Mouse (Mus musculus): ENCODE results near the gene Itga1. TPM values are rescaled to one million over a fixed set of nuclear protein-coding genes. Genes with fewer than 3 reads are reported as not detected.

Itga1 gene
- polyA plus RNA-seq, 1 experiment from 2014 or later, result 29.6 TPM

GRCm38 (mm10) chr13:115078997-115079685, 22.6 kb downstream of the Itga1 start:
- 74% methylated on average over 6 of the region's 6 CpGs for WGBS
- H3K9me3 ChIP-seq (replicated peaks; ENCODE audit: control insufficient read depth, low read length), result no peaks in the 10 kb centered on the region
- no peak overlapping the region for H3K4me3 ChIP-seq (replicated peaks; ENCODE audit: low read length)
- no peak overlapping the region for H3K9ac ChIP-seq (ENCODE audit: low read length)
- no peak overlapping the region for H3K4me2 ChIP-seq (ENCODE audit: low read depth, low read length)
- H3K36me3 ChIP-seq (ENCODE audit: control insufficient read depth, insufficient read depth, low read length), result no peaks in the 10 kb centered on the region
- ATAC-seq (ENCODE audit: insufficient read depth, low FRiP score), result no peak
- H3K4me1 ChIP-seq (ENCODE audit: control insufficient read depth, insufficient read depth, low read length), result peaks cover 8% of the 10 kb centered on the region; the same call in 1 of the 2 replicates
- no peak overlapping the region for H3K27ac ChIP-seq (ENCODE audit: low read length)
- no peaks in the 10 kb centered on the region for H3K27me3 ChIP-seq (ENCODE audit: control insufficient read depth, insufficient read depth, low read length)

- H3K9ac ChIP-seq (ENCODE audit: low read length), result no peak overlapping the region
- H3K4me1 ChIP-seq (ENCODE audit: control insufficient read depth, insufficient read depth, low read length), result peaks cover 8% of the 10 kb centered on the region; the same call in 1 of the 2 replicates
- no peaks in the 10 kb centered on the region for H3K9me3 ChIP-seq (replicated peaks; ENCODE audit: control insufficient read depth, low read length)
- ATAC-seq (ENCODE audit: insufficient read depth, low FRiP score), result no peak
- WGBS, result 70% methylated on average over 9 of the region's 9 CpGs
- H3K4me2 ChIP-seq (ENCODE audit: low read depth, low read length), result no peak overlapping the region
- H3K27me3 ChIP-seq (ENCODE audit: control insufficient read depth, insufficient read depth, low read length), result no peaks in the 10 kb centered on the region
- no peak overlapping the region for H3K4me3 ChIP-seq (replicated peaks; ENCODE audit: low read length)
- no peaks in the 10 kb centered on the region for H3K36me3 ChIP-seq (ENCODE audit: control insufficient read depth, insufficient read depth, low read length)
- no peak overlapping the region for H3K27ac ChIP-seq (ENCODE audit: low read length)
Observed at GRCm38 (mm10) chr13:115077346-115078134, 24.2 kb downstream of the Itga1 start.

DNA sequence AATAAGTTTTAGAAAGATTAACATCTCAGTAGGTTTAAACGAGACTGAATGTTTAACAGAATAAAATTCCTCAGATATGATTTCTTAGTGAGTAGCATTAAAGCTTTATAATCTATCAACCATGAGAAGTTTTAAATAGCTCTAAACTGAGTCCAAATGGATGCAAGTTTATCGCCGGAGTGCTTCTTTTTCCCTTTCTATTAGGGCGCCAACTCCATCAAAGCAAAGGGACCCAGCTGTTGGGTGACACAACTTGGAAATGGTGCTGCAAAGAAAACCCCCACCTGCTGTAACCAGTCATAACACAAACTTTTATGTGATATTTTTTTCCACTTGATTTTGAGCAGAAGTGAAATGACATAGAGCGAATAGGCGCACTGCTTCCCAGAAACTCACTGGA, 29.4 kb downstream of the Itga1 start:
- H3K4me3 ChIP-seq (replicated peaks; ENCODE audit: low read length), result no peak overlapping the region
- no peaks in the 10 kb centered on the region; the same call in 1 of the 2 replicates for H3K4me1 ChIP-seq (ENCODE audit: control insufficient read depth, insufficient read depth, low read length)
- H3K9me3 ChIP-seq (replicated peaks; ENCODE audit: control insufficient read depth, low read length), result no peaks in the 10 kb centered on the region
- no peaks in the 10 kb centered on the region for H3K36me3 ChIP-seq (ENCODE audit: control insufficient read depth, insufficient read depth, low read length)
- 48% methylated on average over 6 of the region's 6 CpGs for WGBS
- H3K9ac ChIP-seq (ENCODE audit: low read length), result no peak overlapping the region
- no peaks in the 10 kb centered on the region for H3K27me3 ChIP-seq (ENCODE audit: control insufficient read depth, insufficient read depth, low read length)
- H3K4me2 ChIP-seq (ENCODE audit: low read depth, low read length), result no peak overlapping the region
- peak; percentile 83; the same call in 1 of the 2 replicates for ATAC-seq (ENCODE audit: insufficient read depth, low FRiP score)
- peak overlapping the region; percentile 79; the same call in 1 of the 2 replicates for H3K27ac ChIP-seq (ENCODE audit: low read length)

GRCm38 (mm10) chr13:115071431-115071830, 30.3 kb downstream of the Itga1 start:
- H3K36me3 ChIP-seq (ENCODE audit: control insufficient read depth, insufficient read depth, low read length), result no peaks in the 10 kb centered on the region
- ATAC-seq (ENCODE audit: insufficient read depth, low FRiP score), result no peak
- H3K9ac ChIP-seq (ENCODE audit: low read length), result no peak overlapping the region
- no peak overlapping the region for H3K27ac ChIP-seq (ENCODE audit: low read length)
- H3K4me1 ChIP-seq (ENCODE audit: control insufficient read depth, insufficient read depth, low read length), result no peaks in the 10 kb centered on the region; the same call in 1 of the 2 replicates
- WGBS, result 81% methylated on average over 3 of the region's 3 CpGs
- H3K27me3 ChIP-seq (ENCODE audit: control insufficient read depth, insufficient read depth, low read length), result no peaks in the 10 kb centered on the region
- H3K9me3 ChIP-seq (replicated peaks; ENCODE audit: control insufficient read depth, low read length), result no peaks in the 10 kb centered on the region
- no peak overlapping the region for H3K4me3 ChIP-seq (replicated peaks; ENCODE audit: low read length)
- no peak overlapping the region for H3K4me2 ChIP-seq (ENCODE audit: low read depth, low read length)

DNA sequence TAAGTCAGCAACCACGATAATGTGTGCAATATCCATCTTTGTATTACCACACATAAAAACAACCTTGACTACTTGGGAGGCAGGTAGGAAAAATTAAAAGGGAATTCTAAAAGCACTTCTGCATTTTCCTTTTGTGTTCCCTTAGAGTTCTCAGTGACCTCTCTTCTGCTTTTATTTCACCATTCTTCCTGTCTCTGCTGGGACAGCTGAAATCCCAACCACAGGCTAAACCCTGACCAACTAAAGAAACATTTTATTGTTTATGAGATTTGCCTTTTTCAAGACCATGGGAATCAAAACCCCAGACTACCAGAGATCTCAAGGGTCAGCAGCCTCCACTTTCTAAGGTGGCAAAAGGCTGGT, 33.8 kb downstream of the Itga1 start:
- ATAC-seq (ENCODE audit: insufficient read depth, low FRiP score), result no peak
- no peak overlapping the region for H3K9ac ChIP-seq (ENCODE audit: low read length)
- WGBS, result 74% methylated on average over 1 of the region's 1 CpGs
- H3K4me1 ChIP-seq (ENCODE audit: control insufficient read depth, insufficient read depth, low read length), result no peaks in the 10 kb centered on the region
- H3K27ac ChIP-seq (ENCODE audit: low read length), result no peak overlapping the region
- no peak overlapping the region for H3K4me3 ChIP-seq (replicated peaks; ENCODE audit: low read length)
- no peaks in the 10 kb centered on the region for H3K36me3 ChIP-seq (ENCODE audit: control insufficient read depth, insufficient read depth, low read length)
- H3K9me3 ChIP-seq (replicated peaks; ENCODE audit: control insufficient read depth, low read length), result no peaks in the 10 kb centered on the region
- H3K27me3 ChIP-seq (ENCODE audit: control insufficient read depth, insufficient read depth, low read length), result no peaks in the 10 kb centered on the region
- H3K4me2 ChIP-seq (ENCODE audit: low read depth, low read length), result no peak overlapping the region

GRCm38 (mm10) chr13:115067324-115067967, 34.3 kb downstream of the Itga1 start:
- WGBS, result 86% methylated on average over 4 of the region's 4 CpGs
- Histone ChIP-seq H3K27ac (ENCODE audit: low read length) (no peak overlapping the region), H3K36me3 (ENCODE audit: control insufficient read depth, insufficient read depth, low read length) (no peaks in the 10 kb centered on the region), H3K4me2 (ENCODE audit: low read depth, low read length) (no peak overlapping the region), H3K4me3 (replicated peaks; ENCODE audit: low read length) (no peak overlapping the region), H3K27me3 (ENCODE audit: control insufficient read depth, insufficient read depth, low read length) (no peaks in the 10 kb centered on the region), H3K9me3 (replicated peaks; ENCODE audit: control insufficient read depth, low read length) (no peaks in the 10 kb centered on the region), H3K9ac (ENCODE audit: low read length) (no peak overlapping the region), H3K4me1 (ENCODE audit: control insufficient read depth, insufficient read depth, low read length) (no peaks in the 10 kb centered on the region)
- no peak for ATAC-seq (ENCODE audit: insufficient read depth, low FRiP score)

DNA sequence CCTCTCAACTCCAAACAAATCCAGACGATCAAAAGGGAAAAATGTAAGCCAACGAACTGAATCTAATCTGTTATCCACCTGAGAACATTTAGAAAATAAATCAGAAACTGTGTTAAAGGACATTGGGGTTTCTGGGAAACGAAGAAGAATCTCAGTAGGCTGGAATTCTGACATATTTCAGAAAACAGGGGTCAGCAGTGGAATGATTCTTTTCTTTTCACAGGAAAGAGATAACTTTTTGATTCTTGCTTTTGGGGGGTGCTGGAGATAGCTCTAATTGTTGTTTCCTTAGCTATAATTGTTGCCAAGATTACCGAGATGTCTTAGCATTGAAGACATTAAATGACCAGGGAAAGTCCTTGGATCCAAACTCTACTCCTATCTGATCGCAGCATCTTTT, 44.2 kb downstream of the Itga1 start:
- no peak overlapping the region for H3K4me2 ChIP-seq (ENCODE audit: low read depth, low read length)
- ATAC-seq (ENCODE audit: insufficient read depth, low FRiP score), result no peak
- WGBS, result 70% methylated on average over 5 of the region's 5 CpGs

GRCm38 (mm10) chr13:115054783-115055182, 47.0 kb downstream of the Itga1 start:
- WGBS, result 26% methylated on average over 9 of the region's 9 CpGs
- no peaks in the 10 kb centered on the region for H3K36me3 ChIP-seq (ENCODE audit: control insufficient read depth, insufficient read depth, low read length)
- no peak overlapping the region for H3K4me3 ChIP-seq (replicated peaks; ENCODE audit: low read length)
- H3K9ac ChIP-seq (ENCODE audit: low read length), result no peak overlapping the region
- ATAC-seq (ENCODE audit: insufficient read depth, low FRiP score), result no peak
- no peaks in the 10 kb centered on the region for H3K9me3 ChIP-seq (replicated peaks; ENCODE audit: control insufficient read depth, low read length)
- H3K4me1 ChIP-seq (ENCODE audit: control insufficient read depth, insufficient read depth, low read length), result no peaks in the 10 kb centered on the region; the same call in 1 of the 2 replicates
- H3K4me2 ChIP-seq (ENCODE audit: low read depth, low read length), result 0 out of 2 replicates have a peak overlapping the region, but pooled peaks have one; percentile 0
- H3K27ac ChIP-seq (ENCODE audit: low read length), result no peak overlapping the region; the same call in 1 of the 2 replicates
- no peaks in the 10 kb centered on the region for H3K27me3 ChIP-seq (ENCODE audit: control insufficient read depth, insufficient read depth, low read length)

More for the DNA sequence above, 44.2 kb downstream of the Itga1 start:
- Histone ChIP-seq H3K9ac (ENCODE audit: low read length) (no peak overlapping the region), H3K4me3 (replicated peaks; ENCODE audit: low read length) (no peak overlapping the region), H3K36me3 (ENCODE audit: control insufficient read depth, insufficient read depth, low read length) (no peaks in the 10 kb centered on the region), H3K27me3 (ENCODE audit: control insufficient read depth, insufficient read depth, low read length) (no peaks in the 10 kb centered on the region), H3K27ac (ENCODE audit: low read length) (no peak overlapping the region), H3K9me3 (replicated peaks; ENCODE audit: control insufficient read depth, low read length) (no peaks in the 10 kb centered on the region), H3K4me1 (ENCODE audit: control insufficient read depth, insufficient read depth, low read length) (no peaks in the 10 kb centered on the region; the same call in 1 of the 2 replicates)

- no peaks in the 10 kb centered on the region for H3K4me1 ChIP-seq (ENCODE audit: control insufficient read depth, insufficient read depth, low read length)
- H3K27ac ChIP-seq (ENCODE audit: low read length), result no peak overlapping the region
- no peaks in the 10 kb centered on the region for H3K27me3 ChIP-seq (ENCODE audit: control insufficient read depth, insufficient read depth, low read length)
- WGBS, result 78% methylated on average over 7 of the region's 7 CpGs
- H3K9ac ChIP-seq (ENCODE audit: low read length), result no peak overlapping the region
- H3K36me3 ChIP-seq (ENCODE audit: control insufficient read depth, insufficient read depth, low read length), result no peaks in the 10 kb centered on the region
- no peak overlapping the region for H3K4me3 ChIP-seq (replicated peaks; ENCODE audit: low read length)
- H3K9me3 ChIP-seq (replicated peaks; ENCODE audit: control insufficient read depth, low read length), result no peaks in the 10 kb centered on the region
- ATAC-seq (ENCODE audit: insufficient read depth, low FRiP score), result no peak
- no peak overlapping the region for H3K4me2 ChIP-seq (ENCODE audit: low read depth, low read length)
Observed at GRCm38 (mm10) chr13:115052568-115052967, 49.2 kb downstream of the Itga1 start.

All from stomach, embryonic 16.5 days (tissue).